Mouse (Mus musculus) G1E (cell line): ENCODE data around the gene Gm10300. TPM values are rescaled to one million over a fixed set of nuclear protein-coding genes. Genes with fewer than 3 reads are reported as not detected.

Experiments
- ATAC-seq: 2 replicates; pipeline ENCODE4 v1.8.0; 2016; ENCODE audit warnings: mild to moderate bottlenecking; ENCODE audit not compliant: insufficient number of reproducible peaks, poor library complexity, low FRiP score, severe bottlenecking; ENCODE audit errors: extremely low read depth
- DNase-seq: peaks from one replicate; pipeline ENCODE4 v3.0.0; 2012; ENCODE audit warnings: low spot score
- H3K27me3 ChIP-seq: 2 replicates; pipeline ENCODE4 v1.6.1; 2012; ENCODE audit warnings: mild to moderate bottlenecking, low read length, inconsistent platforms; ENCODE audit not compliant: insufficient read depth
- H3K36me3 ChIP-seq: replicated peaks from 2 replicates; pipeline ENCODE3; 2012; ENCODE audit warnings: mild to moderate bottlenecking, inconsistent platforms
- H3K4me1 ChIP-seq: 2 replicates; pipeline ENCODE4 v1.6.1; 2012; ENCODE audit warnings: low read depth, low read length, inconsistent platforms, mixed read lengths; ENCODE audit not compliant: insufficient read depth
- H3K4me3 ChIP-seq: 2 replicates; pipeline ENCODE4 v1.5.1; 2012; ENCODE audit warnings: low read depth, mild to moderate bottlenecking, inconsistent platforms, low read length, moderate library complexity, mixed read lengths
- H3K9me3 ChIP-seq: replicated peaks from 2 replicates; pipeline ENCODE4 v1.6.1; 2012; ENCODE audit warnings: inconsistent platforms
- CTCF ChIP-seq: IDR thresholded peaks from 2 replicates; pipeline ENCODE4 v1.5.1; 2012; ENCODE audit warnings: low read depth, low read length, inconsistent platforms, mixed read lengths
- GATA1 ChIP-seq: IDR thresholded peaks from 2 replicates; pipeline ENCODE4 v1.6.1; 2012; ENCODE audit warnings: borderline replicate concordance, low read length, inconsistent platforms, mixed read lengths
- GATA2 ChIP-seq: IDR thresholded peaks from 2 replicates; pipeline ENCODE4 v1.6.1; 2012; ENCODE audit warnings: low read depth, low read length, inconsistent platforms, borderline replicate concordance
- POLR2AphosphoS5 ChIP-seq: IDR thresholded peaks from 2 replicates; pipeline ENCODE4 v1.6.1; 2012; ENCODE audit warnings: low read depth, low read length, inconsistent platforms; ENCODE audit not compliant: insufficient replicate concordance
- TAL1 ChIP-seq: conservative IDR thresholded peaks from 2 replicates; pipeline ENCODE4 v1.6.1; 2012; ENCODE audit warnings: low read depth, low read length, inconsistent platforms, mixed read lengths
- polyA plus RNA-seq: library from polyadenylated mRNA; stranded (reverse); fragments of >175 nt; gene quantifications from 2 replicates; pipeline ENCODE4 v1.2.3, GENCODE M21; 2012
- total RNA-seq, 2 experiments: library from RNA; stranded (forward) in 1 of 2; stranded (reverse) in 1 of 2; fragments of 200-1000 nt in 1 of 2; fragments of >200 nt in 1 of 2; fragmentation: Nextera tagmentation in 1 of 2; gene quantifications; 2 replicates each; pipeline ENCODE4 v1.2.3; 2014 to 2017

The Gm10300 gene
- total and polyA plus RNA-seq, 3 experiments = 0.16 to 1.2 (median 0.26) TPM

DNA sequence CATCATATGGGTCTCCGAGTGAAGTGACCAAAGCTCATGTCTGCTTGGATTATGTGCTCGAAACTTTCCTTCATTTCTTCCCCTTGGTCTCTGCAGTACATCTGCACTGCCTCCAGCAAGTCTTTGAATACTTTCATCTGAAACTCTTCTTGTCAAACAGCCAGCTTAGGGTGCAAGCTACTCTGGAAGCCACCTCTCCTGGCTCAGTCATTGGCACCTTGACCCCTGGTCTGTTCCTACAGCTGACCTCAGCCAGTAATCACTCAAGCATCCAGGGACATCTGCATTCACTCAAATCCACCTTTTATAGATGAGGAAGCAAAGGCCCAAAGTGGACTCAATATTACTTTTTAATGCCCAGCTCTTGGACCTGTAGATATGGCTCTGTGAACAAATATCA lies 2.8 kb upstream of the Gm10300 start:
- no peak for ATAC-seq
- TF ChIP-seq POLR2AphosphoS5 (no peak), GATA2 (no peak), GATA1 (no peak), CTCF (no peak), TAL1 (no peak)
- peaks cover 79% of the 10 kb centered on the region for H3K4me1 ChIP-seq
- H3K4me3 ChIP-seq = peak overlapping the region; percentile 51; the same call in 1 of the 2 replicates
- H3K27me3 ChIP-seq = no peaks in the 10 kb centered on the region
- H3K9me3 ChIP-seq = no peaks in the 10 kb centered on the region
- DNase-seq = no peak
- peaks cover 67% of the 10 kb centered on the region for H3K36me3 ChIP-seq

DNA sequence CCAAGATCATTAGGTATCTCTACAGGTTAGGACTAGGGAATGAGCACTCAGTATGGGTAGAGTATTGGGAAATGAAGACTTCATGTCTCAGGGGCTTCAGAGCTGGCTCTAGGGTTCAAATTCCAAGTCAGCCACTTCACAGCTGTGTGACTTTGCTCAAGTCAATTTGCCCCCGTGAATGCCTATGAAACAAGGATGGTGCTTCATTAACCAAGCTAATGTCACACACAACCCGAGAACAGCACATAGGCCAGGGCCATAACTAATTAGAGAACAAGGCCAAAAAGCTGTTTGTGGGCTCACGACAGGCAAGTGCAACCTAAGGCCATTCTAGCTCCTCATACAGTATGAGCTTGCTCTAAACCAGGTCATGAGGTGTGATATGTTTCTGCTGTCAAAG lies 2.3 kb upstream of the Gm10300 start:
- H3K4me1 ChIP-seq = peaks cover 79% of the 10 kb centered on the region
- H3K27me3 ChIP-seq = no peaks in the 10 kb centered on the region
- no peaks in the 10 kb centered on the region for H3K9me3 ChIP-seq
- TF ChIP-seq GATA1 (no peak), CTCF (no peak), GATA2 (no peak), TAL1 (no peak), POLR2AphosphoS5 (no peak)
- H3K36me3 ChIP-seq = peaks cover 62% of the 10 kb centered on the region
- H3K4me3 ChIP-seq = peak overlapping the region; percentile 51; the same call in 1 of the 2 replicates
- ATAC-seq = no peak
- no peak for DNase-seq

DNA sequence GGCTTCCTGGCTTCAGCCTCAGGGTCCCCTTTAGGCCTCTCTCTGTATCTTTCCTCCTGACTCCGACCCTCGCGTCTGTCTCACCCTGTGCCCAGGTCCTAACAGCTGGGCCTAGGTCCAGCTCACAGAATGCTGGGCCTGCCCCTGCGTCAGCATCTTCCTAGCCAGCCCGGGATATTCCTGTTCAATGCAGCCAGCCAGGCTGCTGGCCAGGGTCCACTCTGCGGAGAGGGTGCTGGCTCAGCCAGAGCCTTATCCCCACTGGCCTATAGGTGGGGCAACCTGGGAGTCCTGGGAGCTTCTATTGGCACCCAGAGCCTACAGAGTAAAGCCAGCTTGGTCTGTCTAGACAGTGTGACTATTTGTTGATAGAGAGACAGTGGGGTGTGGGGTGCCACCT lies 1.6 kb upstream of the Gm10300 start:
- H3K4me3 ChIP-seq = peak overlapping the region; percentile 93
- no peak for DNase-seq
- H3K4me1 ChIP-seq = peaks cover 76% of the 10 kb centered on the region
- peaks cover 55% of the 10 kb centered on the region for H3K36me3 ChIP-seq
- ATAC-seq = no peak
- TF ChIP-seq CTCF (no peak), TAL1 (no peak), GATA1 (no peak), GATA2 (no peak), POLR2AphosphoS5 (no peak)
- no peaks in the 10 kb centered on the region for H3K9me3 ChIP-seq
- no peaks in the 10 kb centered on the region for H3K27me3 ChIP-seq

GRCm38 (mm10) chr4:132074933-132075769 lies 654 bp downstream of the Gm10300 start, which contains the start of gene Epb41:
TSS of gene Epb41 (minus strand) at chr4:132075321.
- Histone ChIP-seq H3K36me3 (peaks cover 35% of the 10 kb centered on the region), H3K27me3 (no peaks in the 10 kb centered on the region), H3K9me3 (no peaks in the 10 kb centered on the region), H3K4me3 (peak within 1 kb of the TSS; percentile 93), H3K4me1 (peaks cover 79% of the 10 kb centered on the region)
- DNase-seq = peak; percentile 96
- peak; percentile 67 for ATAC-seq
- 0 out of 2 replicates have a peak, but pooled peaks have one; percentile 71 for TF ChIP-seq POLR2AphosphoS5
- TF ChIP-seq TAL1 = no peak

DNA sequence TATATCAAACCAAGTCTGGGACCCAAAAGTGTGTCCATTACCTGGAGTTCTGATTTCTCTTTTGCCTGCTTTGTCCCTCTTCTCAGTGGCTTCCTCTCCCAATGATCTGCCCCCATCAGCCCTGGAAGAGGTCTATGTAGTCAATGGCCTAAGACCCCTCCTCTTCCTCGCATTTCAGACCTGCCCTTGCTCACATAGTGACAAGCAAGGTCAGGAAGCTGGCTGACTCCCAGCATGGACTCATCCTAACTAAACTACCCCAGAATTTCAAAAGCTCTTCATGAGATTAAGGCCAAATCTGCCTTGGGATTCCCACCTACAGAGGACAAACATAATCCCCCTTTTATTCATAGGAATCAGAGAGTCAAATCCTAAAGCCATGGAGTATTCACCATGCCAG lies 1.3 kb downstream of the Gm10300 start:
- no peak for TF ChIP-seq POLR2AphosphoS5
- no peak for TF ChIP-seq TAL1
- TF ChIP-seq CTCF = no peak
- TF ChIP-seq GATA1 = no peak
- TF ChIP-seq GATA2 = no peak
- Histone ChIP-seq H3K27me3 (no peaks in the 10 kb centered on the region), H3K36me3 (peaks cover 29% of the 10 kb centered on the region), H3K4me3 (peak overlapping the region; percentile 55; the same call in 1 of the 2 replicates), H3K9me3 (no peaks in the 10 kb centered on the region), H3K4me1 (peaks cover 77% of the 10 kb centered on the region)
- ATAC-seq (no peak), DNase-seq (no peak)

DNA sequence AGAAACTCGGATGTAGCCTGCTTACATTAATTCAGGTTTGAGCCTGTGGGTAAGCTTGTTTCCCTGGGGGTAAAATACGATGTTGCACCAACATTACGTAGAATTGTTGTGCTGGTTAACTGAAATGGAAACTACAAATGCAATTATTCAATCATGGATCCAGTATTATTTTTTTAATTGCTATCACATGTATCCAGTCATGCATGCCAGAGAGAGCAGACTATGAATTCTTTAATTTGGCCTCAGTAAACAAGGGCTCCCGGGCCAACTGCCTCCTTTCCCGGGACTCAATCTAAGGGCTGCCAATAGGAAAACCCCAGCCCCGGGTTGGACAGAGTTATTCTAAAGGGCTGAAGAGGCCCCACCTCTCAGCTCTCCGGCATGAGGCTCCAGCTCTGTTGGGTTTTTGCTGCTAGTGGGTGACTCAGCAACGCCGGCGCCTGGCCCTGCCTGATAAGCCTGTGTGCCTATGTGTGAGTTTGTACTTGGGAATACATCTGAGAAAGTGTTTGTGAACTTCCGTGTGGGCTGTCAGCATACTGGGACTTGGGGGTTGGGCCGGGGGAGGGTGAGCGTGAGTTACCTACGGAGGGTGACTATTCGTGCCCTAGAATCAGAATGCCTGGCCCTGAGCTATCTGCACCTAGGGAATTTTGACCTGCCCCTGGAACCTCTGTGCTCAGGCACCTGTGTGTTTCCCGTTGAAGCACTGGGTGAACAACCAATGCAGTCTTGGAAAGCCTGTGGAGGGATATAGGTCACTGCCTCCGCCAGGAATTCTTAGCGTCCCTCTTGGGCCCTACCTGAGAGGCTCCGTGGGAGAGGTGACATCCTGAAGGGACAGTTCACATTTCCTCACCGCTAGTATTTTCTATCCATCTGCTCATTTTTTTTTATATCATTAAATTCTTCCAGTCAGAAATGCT lies 2.2 kb downstream of the Gm10300 start:
- no peak for TF ChIP-seq GATA1
- peak; percentile 90 for TF ChIP-seq TAL1
- DNase-seq (peak; percentile 69), ATAC-seq (peak; percentile 56)
- no peaks in the 10 kb centered on the region for H3K9me3 ChIP-seq
- no peaks in the 10 kb centered on the region for H3K27me3 ChIP-seq
- peaks cover 68% of the 10 kb centered on the region for H3K4me1 ChIP-seq
- peak overlapping the region; percentile 66 for H3K4me3 ChIP-seq
- peaks cover 19% of the 10 kb centered on the region for H3K36me3 ChIP-seq
